Mouse (Mus musculus) heart, adult 2 months (tissue): ENCODE data around the gene Skil. TPM values are rescaled to one million over a fixed set of nuclear protein-coding genes. Genes with fewer than 3 reads are reported as not detected.

ENCODE experiments used
- DNase-seq, 2 experiments: peaks; one replicate each; pipeline ENCODE4 v3.0.0; 2021
- H3K27ac ChIP-seq: fragments of 200-600 bp; 2 replicates; pipeline ENCODE4 v1.8.1; 2022
- H3K27me3 ChIP-seq: fragments of 200-500 bp; 2 replicates; pipeline ENCODE4 v1.6.1; 2012; ENCODE audit warnings: mild to moderate bottlenecking, low read length, inconsistent platforms, mixed read lengths; ENCODE audit not compliant: control insufficient read depth, insufficient read depth
- H3K36me3 ChIP-seq: fragments of 200-500 bp; 2 replicates; pipeline ENCODE4 v1.6.1; 2012; ENCODE audit warnings: low read length, inconsistent platforms; ENCODE audit not compliant: control insufficient read depth, insufficient read depth
- H3K4me1 ChIP-seq: fragments of 200-500 bp; 2 replicates; pipeline ENCODE4 v1.6.1; 2011; ENCODE audit warnings: low read length; ENCODE audit not compliant: control insufficient read depth, insufficient read depth
- H3K4me3 ChIP-seq: fragments of 200-600 bp; 2 replicates; pipeline ENCODE4 v1.8.1; 2022
- H3K79me2 ChIP-seq: fragments of 200-500 bp; replicated peaks from 2 replicates; pipeline ENCODE4 v1.6.1; 2012; ENCODE audit warnings: mild to moderate bottlenecking, inconsistent platforms, low read length, moderate library complexity, mixed read lengths; ENCODE audit not compliant: control insufficient read depth, insufficient read depth
- H3K9ac ChIP-seq: fragments of 200-500 bp; 2 replicates; pipeline ENCODE4 v1.6.1; 2012; ENCODE audit warnings: low read depth, mild to moderate bottlenecking, control low read depth, inconsistent platforms, low read length, mixed read lengths
- CTCF ChIP-seq: fragments of 200-600 bp; IDR thresholded peaks from 2 replicates; pipeline ENCODE4 v1.8.1; 2022; ENCODE audit warnings: antibody characterized with exemption, mild to moderate bottlenecking, moderate library complexity
- EP300 ChIP-seq: fragments of 200-500 bp; IDR thresholded peaks from 2 replicates; pipeline ENCODE4 v1.6.1; 2011; ENCODE audit warnings: low read depth, low read length, control low read depth; ENCODE audit not compliant: insufficient read depth
- POLR2A ChIP-seq: fragments of 200-500 bp; IDR thresholded peaks from 2 replicates; pipeline ENCODE4 v1.6.1; 2011; ENCODE audit warnings: mild to moderate bottlenecking, low read depth, low read length, control low read depth; ENCODE audit not compliant: insufficient read depth
- WGBS: fragments of 180-500 bp; shearing (Covaris S2); methylation state at CpG from one replicate; pipeline ENCODE4 v1.1.7; 2018; 5-methylcytosine and 5-hydroxymethylcytosine counted together
- intact Hi-C: fragments of 180-260 bp; cut with DNase I; formaldehyde crosslinking; loops from one replicate; pipeline ENCODE4 v1.15.1; 2025
- polyA plus RNA-seq: library from polyadenylated mRNA; depleted of rRNA; stranded (reverse); fragments of >200 nt; gene quantifications from 2 replicates; pipeline ENCODE4 v1.2.3, GENCODE M21; 2012; rRNA removed
- total RNA-seq, 2 experiments: library from RNA; stranded (reverse); gene quantifications; 2 replicates each; pipeline ENCODE4 v1.2.3; 2021

Gene Skil
- total and polyA plus RNA-seq, 3 experiments = 8.0 to 15.4 (median 14.2) TPM

DNA sequence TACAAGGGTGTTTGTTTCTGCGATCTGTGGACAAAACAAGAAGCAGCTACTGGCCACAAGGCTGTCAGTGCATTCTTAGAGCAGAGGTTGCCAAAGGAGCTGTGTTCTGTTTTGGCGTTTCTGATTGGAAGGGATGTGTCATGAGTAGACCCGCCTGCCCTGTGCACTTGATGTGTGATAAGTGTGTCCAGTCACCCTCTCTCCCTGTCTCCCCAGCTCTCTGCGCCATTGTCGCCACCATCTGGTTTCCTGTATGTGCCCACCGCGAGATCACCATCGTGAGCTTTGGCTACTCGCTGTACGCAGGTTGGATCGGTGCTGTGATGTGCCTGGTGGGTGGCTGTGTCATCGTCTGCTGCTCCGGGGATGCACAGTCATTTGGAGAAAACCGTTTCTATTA lies 68.0 kb downstream of the Skil start:
- Histone ChIP-seq H3K79me2 (no peaks in the 10 kb centered on the region), H3K4me3 (no peak overlapping the region), H3K4me1 (no peaks in the 10 kb centered on the region), H3K9ac (no peak overlapping the region), H3K36me3 (no peaks in the 10 kb centered on the region), H3K27ac (no peak overlapping the region), H3K27me3 (no peaks in the 10 kb centered on the region)
- no peak for TF ChIP-seq EP300
- TF ChIP-seq CTCF = no peak
- no peak for TF ChIP-seq POLR2A
- intact Hi-C loops = no loop called here
- DNase-seq = no peak
- 87% methylated on average over 14 of the region's 14 CpGs for WGBS

GRCm38 (mm10) chr3:31165803-31166202 lies 70.9 kb downstream of the Skil start:
- Histone ChIP-seq H3K27ac (no peak overlapping the region), H3K9ac (no peak overlapping the region), H3K27me3 (no peaks in the 10 kb centered on the region), H3K4me1 (no peaks in the 10 kb centered on the region), H3K79me2 (no peaks in the 10 kb centered on the region), H3K36me3 (no peaks in the 10 kb centered on the region), H3K4me3 (no peak overlapping the region)
- WGBS = 65% methylated on average over 3 of the region's 3 CpGs
- TF ChIP-seq POLR2A (no peak), EP300 (no peak), CTCF (no peak)
- DNase-seq = no peak
- intact Hi-C loops = no loop called here

DNA sequence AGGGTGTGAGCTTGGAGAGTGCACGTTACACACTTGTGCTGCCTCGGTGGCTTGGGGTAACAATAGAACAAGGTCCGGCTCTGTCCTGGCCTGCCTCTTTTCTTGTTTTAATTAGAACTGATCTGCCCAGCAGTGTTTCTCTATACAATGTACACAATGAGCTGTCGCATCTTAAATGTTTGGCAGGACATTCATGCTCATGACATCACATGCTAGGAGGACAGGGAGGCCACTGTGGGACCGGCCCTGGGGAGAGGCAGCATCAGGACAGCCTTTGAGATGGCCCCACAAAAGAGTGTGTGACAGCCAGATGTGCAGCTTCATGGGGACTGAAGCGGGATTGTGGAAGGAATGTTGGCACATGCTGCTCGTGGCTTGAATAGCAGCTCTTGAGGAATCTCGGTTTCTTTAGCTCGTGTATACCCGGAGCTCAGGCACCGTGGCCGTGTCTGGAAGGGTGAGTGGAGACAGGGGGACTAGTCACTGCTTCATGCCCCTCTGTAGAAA lies 71.6 kb downstream of the Skil start:
- H3K4me3 ChIP-seq = no peak overlapping the region

More for the DNA sequence above, 71.6 kb downstream of the Skil start:
- no peak overlapping the region for H3K9ac ChIP-seq
- DNase-seq = no peak
- H3K4me1 ChIP-seq = no peaks in the 10 kb centered on the region
- intact Hi-C loops = no loop called here
- WGBS = 58% methylated on average over 12 of the region's 12 CpGs
- H3K36me3 ChIP-seq = no peaks in the 10 kb centered on the region
- TF ChIP-seq EP300 = no peak
- no peak for TF ChIP-seq CTCF
- TF ChIP-seq POLR2A = no peak
- H3K79me2 ChIP-seq = no peaks in the 10 kb centered on the region
- H3K27ac ChIP-seq = no peak overlapping the region
- no peaks in the 10 kb centered on the region for H3K27me3 ChIP-seq

Other genes starting within 250 kb of the Skil start
- 1 to 10 TPM; 1.4 to 2.8 TPM for gene Gpr160, start 239.1 kb upstream of the Skil start, total RNA-seq
- gene Gpr160, start 239.1 kb upstream of the Skil start, polyA plus RNA-seq = 1.9 and 4.0 TPM in 2 replicates
- gene Phc3, start 125.6 kb upstream of the Skil start, total RNA-seq = 10 to 100 TPM; 14.8 to 17.0 TPM
- gene Phc3, start 125.6 kb upstream of the Skil start, polyA plus RNA-seq = 13.4 and 20.6 TPM in 2 replicates
- 10 to 100 TPM in 1 of 2 experiments, 1 to 10 TPM in 1; 7.9 to 13.7 TPM for gene Prkci, start 99.3 kb upstream of the Skil start, total RNA-seq
- 6.4 and 13.1 TPM in 2 replicates for gene Prkci, start 99.3 kb upstream of the Skil start, polyA plus RNA-seq
- under 1 TPM; 0.57 to 0.68 TPM for gene Cldn11, start 54.9 kb downstream of the Skil start, total RNA-seq
- 0.59 and 0.94 TPM in 2 replicates for gene Cldn11, start 54.9 kb downstream of the Skil start, polyA plus RNA-seq
- under 1 TPM; 0.03 to 0.14 TPM for gene Slc7a14, start 215.3 kb downstream of the Skil start, total RNA-seq
- 0.12 and 0.15 TPM in 2 replicates for gene Slc7a14, start 215.3 kb downstream of the Skil start, polyA plus RNA-seq